Mouse (Mus musculus) T-cell, adult 66 days (primary cell): ENCODE measurements around the gene Ccng2. TPM values are rescaled to one million over a fixed set of nuclear protein-coding genes. Genes with fewer than 3 reads are reported as not detected.

Source experiments
- total RNA-seq, 2 experiments: library from RNA; stranded (reverse); gene quantifications; 3 replicates in 1 of 2; 4 replicates in 1 of 2; pipeline ENCODE4 v1.2.4; 2023

Gene Ccng2
- total RNA-seq = 10 to 100 TPM; 50.8 to 67.8 TPM

DNA sequence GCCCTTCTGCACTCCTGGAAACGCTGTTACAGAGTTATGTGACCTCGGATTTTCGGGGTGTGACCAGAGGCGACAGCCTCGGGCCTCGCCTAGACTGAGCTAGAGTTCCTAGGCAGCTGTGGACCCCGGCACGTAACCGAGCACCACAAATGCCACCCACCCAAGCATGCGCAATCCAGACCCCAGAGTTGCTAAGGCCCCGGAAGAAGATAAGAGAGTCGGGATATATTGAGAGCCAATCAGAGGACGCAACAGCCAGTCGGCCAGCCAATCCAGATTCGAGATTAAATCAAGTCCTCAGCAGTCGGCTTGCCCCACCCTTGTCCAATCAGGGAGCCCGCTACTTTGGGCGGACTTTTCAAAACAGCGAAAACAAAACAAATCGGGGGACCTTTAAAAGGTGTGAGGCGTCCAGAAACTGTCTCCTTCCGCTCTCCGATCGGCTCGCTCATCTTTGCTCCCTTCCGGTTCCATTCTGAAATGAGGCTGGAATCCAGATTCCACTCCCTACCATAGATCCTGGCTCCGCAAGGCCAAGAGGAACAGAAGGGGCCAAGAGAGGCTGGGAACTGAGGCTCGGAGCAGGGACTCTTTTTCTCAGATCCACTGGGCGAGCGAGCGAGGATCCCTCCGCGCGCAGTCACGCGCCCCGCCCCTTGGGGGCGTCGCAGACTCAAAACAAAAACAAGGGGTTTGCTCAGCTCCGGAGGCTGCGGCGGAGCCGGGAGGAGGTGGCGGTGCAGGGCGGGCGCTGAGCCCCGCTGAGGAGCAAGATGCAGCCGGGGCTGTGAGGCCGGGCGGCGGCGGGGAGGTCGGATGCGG lies at the start of gene Ccng2:
Gene Ccng2 (plus strand): TSS at position 375 of the 822 bp plus-strand sequence.

Other genes with a start within 250 kb of the Ccng2 start
- not detected for gene Sowahb, start 222.2 kb upstream of the Ccng2 start, total RNA-seq
- gene Sept11, start 173.8 kb upstream of the Ccng2 start, total RNA-seq = 10 to 100 TPM; 60.4 to 72.2 TPM
- gene Ccni, start 60.8 kb upstream of the Ccng2 start, total RNA-seq = 100 to 1,000 TPM; 167 to 171 TPM
- 1 to 10 TPM; 3.1 TPM for gene 2010109A12Rik, start 60.7 kb upstream of the Ccng2 start, total RNA-seq